Mouse (Mus musculus): ENCODE measurements at regions not wholly inside any gene's neighbourhood (a gene's known extent, or its start where the extent isn't known, plus 50 kb on each side); places are given as distances from the start of the nearest gene placed in this dataset.
A peak's percentile ranks its signal among the peaks of the same experiment; 100 is the strongest.

GRCm38 (mm10) chr2:174848981-174849681 is 88.7 kb downstream of the Edn3 start:
- Histone ChIP-seq H3K9ac (peak overlapping the region; percentile 29; the same call in 1 of the 2 replicates), H3K27ac (peak overlapping the region; percentile 36; the same call in 1 of the 2 replicates), H3K4me2 (no peak overlapping the region)

GRCm38 (mm10) chr2:174850860-174851259 is 90.4 kb downstream of the Edn3 start:
- ATAC-seq (ENCODE audit: low FRiP score): no peak
- no peak overlapping the region for H3K4me2 ChIP-seq
- no peaks in the 10 kb centered on the region for H3K9me3 ChIP-seq
- peaks cover 19% of the 10 kb centered on the region for H3K4me1 ChIP-seq
- H3K27ac ChIP-seq: 0 out of 2 replicates have a peak overlapping the region, but pooled peaks have one; percentile 46
- no peak overlapping the region for H3K9ac ChIP-seq
- no peaks in the 10 kb centered on the region for H3K27me3 ChIP-seq
- WGBS: 73% methylated on average over 16 of the region's 16 CpGs
- H3K36me3 ChIP-seq (replicated peaks): no peaks in the 10 kb centered on the region
- no peak overlapping the region for H3K4me3 ChIP-seq (replicated peaks)

More at GRCm38 (mm10) chr2:174848981-174849681, 88.7 kb downstream of the Edn3 start:
- peaks cover 19% of the 10 kb centered on the region for H3K4me1 ChIP-seq
- no peak overlapping the region for H3K4me3 ChIP-seq (replicated peaks)
- no peaks in the 10 kb centered on the region for H3K27me3 ChIP-seq
- peak; percentile 52; the same call in 1 of the 2 replicates for ATAC-seq (ENCODE audit: low FRiP score)
- no peaks in the 10 kb centered on the region for H3K36me3 ChIP-seq (replicated peaks)
- 48% methylated on average over 16 of the region's 16 CpGs for WGBS
- H3K9me3 ChIP-seq: no peaks in the 10 kb centered on the region

- Histone ChIP-seq H3K9ac (no peak overlapping the region; the same call in 1 of the 2 replicates), H3K36me3 (replicated peaks) (no peaks in the 10 kb centered on the region), H3K4me2 (no peak overlapping the region), H3K27ac (peak overlapping the region; percentile 46; the same call in 1 of the 2 replicates), H3K27me3 (no peaks in the 10 kb centered on the region), H3K9me3 (no peaks in the 10 kb centered on the region), H3K4me3 (replicated peaks) (no peak overlapping the region), H3K4me1 (peaks cover 19% of the 10 kb centered on the region)
- 20% methylated on average over 22 of the region's 22 CpGs for WGBS
- ATAC-seq (ENCODE audit: low FRiP score): peak; percentile 77
These were observed 91.3 kb downstream of the Edn3 start for GRCm38 (mm10) chr2:174851525-174852330.

- Histone ChIP-seq H3K36me3 (replicated peaks) (no peaks in the 10 kb centered on the region), H3K27me3 (no peaks in the 10 kb centered on the region), H3K4me1 (peaks cover 28% of the 10 kb centered on the region), H3K4me2 (no peak overlapping the region), H3K27ac (no peak overlapping the region), H3K4me3 (replicated peaks) (no peak overlapping the region), H3K9me3 (no peaks in the 10 kb centered on the region), H3K9ac (no peak overlapping the region)
- WGBS: 86% methylated on average over 8 of the region's 8 CpGs
- ATAC-seq (ENCODE audit: low FRiP score): no peak
These were observed 93.4 kb downstream of the Edn3 start for GRCm38 (mm10) chr2:174853786-174854185.

GRCm38 (mm10) chr2:174855548-174855947 is 95.1 kb downstream of the Edn3 start:
- Histone ChIP-seq H3K9ac (no peak overlapping the region), H3K36me3 (replicated peaks) (no peaks in the 10 kb centered on the region), H3K27ac (no peak overlapping the region), H3K4me3 (replicated peaks) (no peak overlapping the region), H3K4me2 (no peak overlapping the region), H3K4me1 (peaks cover 22% of the 10 kb centered on the region), H3K27me3 (no peaks in the 10 kb centered on the region), H3K9me3 (no peaks in the 10 kb centered on the region)
- WGBS: 83% methylated on average over 8 of the region's 8 CpGs
- no peak for ATAC-seq (ENCODE audit: low FRiP score)

- no peaks in the 10 kb centered on the region for H3K36me3 ChIP-seq (replicated peaks)
- peaks cover 19% of the 10 kb centered on the region for H3K4me1 ChIP-seq
- no peak overlapping the region for H3K9ac ChIP-seq
These were observed 95.7 kb downstream of the Edn3 start for GRCm38 (mm10) chr2:174856135-174856534.

GRCm38 (mm10) chr2:174858011-174858834 is 97.8 kb downstream of the Edn3 start:
- H3K4me3 ChIP-seq (replicated peaks): no peak overlapping the region
- peak overlapping the region; percentile 80 for H3K27ac ChIP-seq
- peak; percentile 76 for ATAC-seq (ENCODE audit: low FRiP score)
- H3K36me3 ChIP-seq (replicated peaks): no peaks in the 10 kb centered on the region
- no peaks in the 10 kb centered on the region for H3K9me3 ChIP-seq
- peaks cover 14% of the 10 kb centered on the region for H3K4me1 ChIP-seq
- H3K27me3 ChIP-seq: no peaks in the 10 kb centered on the region
- peak overlapping the region; percentile 33; the same call in 1 of the 2 replicates for H3K9ac ChIP-seq
- WGBS: 16% methylated on average over 15 of the region's 15 CpGs
- H3K4me2 ChIP-seq: no peak overlapping the region

More at GRCm38 (mm10) chr2:174856135-174856534, 95.7 kb downstream of the Edn3 start:
- no peak for ATAC-seq (ENCODE audit: low FRiP score)
- Histone ChIP-seq H3K9me3 (no peaks in the 10 kb centered on the region), H3K27me3 (no peaks in the 10 kb centered on the region), H3K27ac (no peak overlapping the region), H3K4me2 (no peak overlapping the region), H3K4me3 (replicated peaks) (no peak overlapping the region)
- 92% methylated on average over 5 of the region's 5 CpGs for WGBS

- Histone ChIP-seq H3K4me1 (peaks cover 14% of the 10 kb centered on the region), H3K4me3 (replicated peaks) (no peak overlapping the region), H3K9ac (no peak overlapping the region; the same call in 1 of the 2 replicates), H3K9me3 (no peaks in the 10 kb centered on the region), H3K4me2 (no peak overlapping the region), H3K27ac (peak overlapping the region; percentile 80), H3K27me3 (no peaks in the 10 kb centered on the region), H3K36me3 (replicated peaks) (no peaks in the 10 kb centered on the region)
- 0% methylated on average over 2 of the region's 2 CpGs for WGBS
- ATAC-seq (ENCODE audit: low FRiP score): peak; percentile 54
These were observed 98.4 kb downstream of the Edn3 start for GRCm38 (mm10) chr2:174858835-174859215.

GRCm38 (mm10) chr2:174859533-174859932 is 99.1 kb downstream of the Edn3 start:
- no peak for ATAC-seq (ENCODE audit: low FRiP score)

GRCm38 (mm10) chr2:174864657-174865056 is 104.2 kb downstream of the Edn3 start:
- ATAC-seq (ENCODE audit: low FRiP score): no peak
- Histone ChIP-seq H3K4me2 (no peak overlapping the region), H3K27me3 (no peaks in the 10 kb centered on the region), H3K36me3 (replicated peaks) (no peaks in the 10 kb centered on the region), H3K27ac (no peak overlapping the region), H3K9ac (no peak overlapping the region), H3K9me3 (no peaks in the 10 kb centered on the region), H3K4me3 (replicated peaks) (no peak overlapping the region), H3K4me1 (peaks cover 5% of the 10 kb centered on the region; the same call in 1 of the 2 replicates)
- 78% methylated on average over 3 of the region's 3 CpGs for WGBS

More at GRCm38 (mm10) chr2:174859533-174859932, 99.1 kb downstream of the Edn3 start:
- Histone ChIP-seq H3K9ac (no peak overlapping the region), H3K4me3 (replicated peaks) (no peak overlapping the region), H3K27ac (peak overlapping the region; percentile 80), H3K4me1 (peaks cover 14% of the 10 kb centered on the region), H3K4me2 (no peak overlapping the region), H3K36me3 (replicated peaks) (no peaks in the 10 kb centered on the region), H3K27me3 (no peaks in the 10 kb centered on the region), H3K9me3 (no peaks in the 10 kb centered on the region)
- WGBS: 33% methylated on average over 7 of the region's 7 CpGs

GRCm38 (mm10) chr2:174866546-174866945 is 106.1 kb downstream of the Edn3 start:
- no peak for ATAC-seq (ENCODE audit: low FRiP score)
- peaks cover 5% of the 10 kb centered on the region; the same call in 1 of the 2 replicates for H3K4me1 ChIP-seq
- no peaks in the 10 kb centered on the region for H3K36me3 ChIP-seq (replicated peaks)
- WGBS: 92% methylated on average over 8 of the region's 8 CpGs
- H3K4me2 ChIP-seq: no peak overlapping the region
- no peak overlapping the region for H3K9ac ChIP-seq
- no peaks in the 10 kb centered on the region for H3K9me3 ChIP-seq
- H3K27me3 ChIP-seq: no peaks in the 10 kb centered on the region
- no peak overlapping the region for H3K4me3 ChIP-seq (replicated peaks)
- no peak overlapping the region for H3K27ac ChIP-seq

- Histone ChIP-seq H3K4me3 (replicated peaks) (no peak overlapping the region), H3K27ac (no peak overlapping the region), H3K27me3 (no peaks in the 10 kb centered on the region), H3K9me3 (no peaks in the 10 kb centered on the region), H3K36me3 (replicated peaks) (no peaks in the 10 kb centered on the region), H3K4me1 (peaks cover 11% of the 10 kb centered on the region), H3K9ac (no peak overlapping the region), H3K4me2 (no peak overlapping the region)
- no peak for ATAC-seq (ENCODE audit: low FRiP score)
- 73% methylated on average over 5 of the region's 5 CpGs for WGBS
These were observed 107.0 kb downstream of the Edn3 start for GRCm38 (mm10) chr2:174867397-174867796.

Data from forebrain, embryonic 12.5 days (tissue).